Mouse (Mus musculus) frontal cortex, postnatal 10 days (tissue): ENCODE measurements at regions not wholly inside any gene's neighbourhood (a gene's known extent, or its start where the extent isn't known, plus 50 kb on each side); places are given as distances from the start of the nearest gene placed in this dataset.

Experiments
- DNase-seq, 2 experiments: peaks; one replicate each; pipeline ENCODE4 v3.0.0; 2022; ENCODE audit warnings: low spot score in 2 of 2, mixed read lengths in 1 of 2

- DNase-seq, result no peak
These were observed 64.8 kb downstream of the Dll1 start for GRCm38 (mm10) chr17:15311822-15312221.

GRCm38 (mm10) chr17:15310465-15310864, 66.2 kb downstream of the Dll1 start:
- no peak for DNase-seq

DNA sequence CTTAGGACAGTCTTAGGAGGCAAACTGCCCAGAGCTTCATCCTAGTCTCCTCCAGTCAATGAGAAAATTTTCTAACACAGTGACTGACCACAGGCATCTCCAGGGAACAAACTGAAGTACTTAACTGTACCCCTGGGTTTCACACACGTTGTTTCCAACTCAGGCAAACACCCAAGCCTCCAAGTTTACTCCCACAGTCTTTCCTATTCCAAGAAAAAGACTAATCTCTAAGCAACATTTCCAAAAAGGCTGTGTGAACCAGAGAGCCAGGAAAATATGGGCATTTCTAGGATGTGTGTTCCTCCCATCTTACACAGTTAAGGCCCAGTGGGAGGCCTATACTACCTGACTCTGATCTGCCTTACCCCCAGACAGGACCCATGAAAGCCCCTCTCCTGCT, 74.6 kb downstream of the Dll1 start:
- DNase-seq, result no peak

DNA sequence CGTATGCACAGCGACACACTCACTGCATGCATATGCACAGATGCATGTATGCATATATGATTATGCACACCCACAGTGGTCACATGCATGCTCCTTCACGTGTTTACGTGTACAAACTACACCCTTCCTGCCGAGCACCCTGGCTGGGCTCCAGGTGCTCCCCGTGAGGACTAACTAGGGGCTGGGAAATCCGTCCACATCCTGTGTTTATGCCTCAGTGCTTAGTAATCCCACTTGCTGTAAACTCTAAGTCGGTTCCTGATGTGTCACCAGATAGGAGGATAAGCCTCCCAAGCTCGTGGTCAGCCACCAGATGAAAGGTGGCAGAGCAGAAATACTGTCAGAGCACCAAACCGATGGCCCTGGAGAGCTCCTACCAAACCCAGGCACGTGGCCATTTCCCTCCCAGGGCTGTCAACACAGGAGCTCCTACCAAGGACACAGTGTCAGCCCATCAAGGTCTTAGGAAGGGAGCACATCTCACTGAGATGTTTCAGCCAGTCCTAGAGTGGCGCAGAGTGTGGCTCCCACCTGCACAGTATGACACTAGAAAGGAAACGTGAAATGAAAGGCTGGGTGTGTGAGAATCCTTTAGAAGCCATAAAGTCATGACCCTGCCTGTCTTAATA, 76.8 kb downstream of the Dll1 start:
- DNase-seq, result no peak

DNA sequence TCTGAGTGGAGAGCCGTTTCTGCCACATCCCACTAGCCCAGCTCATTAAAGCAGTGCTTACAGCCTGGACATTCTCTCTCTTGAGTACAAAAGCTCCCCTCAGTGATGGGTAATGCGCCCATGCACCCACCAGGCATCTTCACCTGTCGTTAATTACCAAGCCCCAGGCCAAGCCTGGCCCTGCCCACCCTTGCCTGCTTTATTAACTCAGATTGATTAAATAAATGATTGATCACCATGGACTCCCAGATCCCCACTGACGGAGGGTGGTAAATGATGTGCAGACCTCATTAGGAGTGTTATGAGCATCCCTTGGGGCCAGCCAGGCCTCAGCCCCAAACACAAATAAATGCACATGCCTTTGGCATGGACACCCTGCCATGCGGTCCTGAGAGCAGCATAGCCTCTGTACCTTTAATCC, 82.5 kb downstream of the Dll1 start:
- DNase-seq, result no peak

DNA sequence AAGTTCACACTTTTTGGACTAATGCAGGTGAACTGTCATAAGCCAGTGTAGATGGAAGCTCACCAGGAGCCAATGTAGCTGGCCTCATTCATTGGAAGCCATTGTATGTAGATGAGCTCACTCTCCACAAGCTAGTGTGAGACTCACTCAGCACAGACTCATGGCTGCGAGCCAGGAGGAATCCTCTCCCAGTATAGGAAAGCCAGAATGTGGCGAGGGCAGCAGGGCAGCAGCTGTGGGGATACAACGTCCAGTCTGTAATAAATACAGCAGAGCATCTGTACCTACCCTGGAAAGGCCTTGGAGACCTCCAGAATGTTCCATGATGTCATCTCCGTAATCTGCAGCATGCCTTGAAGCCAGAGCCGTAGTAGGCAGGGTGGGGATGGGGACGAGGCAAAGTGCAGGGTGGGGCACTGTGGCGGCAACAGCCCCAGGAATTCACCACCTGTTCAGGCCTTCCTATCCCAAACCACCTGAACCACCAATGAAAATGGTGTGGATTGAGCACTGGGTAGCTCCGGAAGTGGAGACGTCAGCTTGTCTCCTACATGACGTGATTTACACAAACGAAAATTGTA, 84.1 kb downstream of the Dll1 start:
- no peak for DNase-seq

- no peak for DNase-seq
These were observed 85.0 kb downstream of the Dll1 start for GRCm38 (mm10) chr17:15291626-15292025.

- DNase-seq, result no peak
These were observed 86.3 kb downstream of the Dll1 start for GRCm38 (mm10) chr17:15290326-15290725.

DNA sequence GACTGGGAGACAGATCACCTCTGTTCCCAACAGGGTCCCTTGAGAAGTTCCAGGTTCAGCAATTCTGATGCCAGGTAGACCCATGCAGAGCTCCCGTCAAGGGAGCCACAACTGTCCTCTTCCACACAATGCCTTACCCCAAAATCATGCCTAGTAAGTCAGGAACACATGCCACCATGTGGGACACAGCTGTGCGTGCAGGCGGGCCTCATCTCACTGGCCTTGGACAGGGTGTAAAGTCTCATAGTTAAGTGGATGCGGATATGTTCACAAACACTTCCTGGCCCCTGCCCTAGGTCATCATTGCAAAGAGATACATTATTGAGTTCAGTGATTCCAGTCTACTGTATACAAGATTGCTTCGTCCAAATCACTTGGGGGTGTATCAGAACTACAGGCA, 87.6 kb downstream of the Dll1 start:
- no peak for DNase-seq

DNA sequence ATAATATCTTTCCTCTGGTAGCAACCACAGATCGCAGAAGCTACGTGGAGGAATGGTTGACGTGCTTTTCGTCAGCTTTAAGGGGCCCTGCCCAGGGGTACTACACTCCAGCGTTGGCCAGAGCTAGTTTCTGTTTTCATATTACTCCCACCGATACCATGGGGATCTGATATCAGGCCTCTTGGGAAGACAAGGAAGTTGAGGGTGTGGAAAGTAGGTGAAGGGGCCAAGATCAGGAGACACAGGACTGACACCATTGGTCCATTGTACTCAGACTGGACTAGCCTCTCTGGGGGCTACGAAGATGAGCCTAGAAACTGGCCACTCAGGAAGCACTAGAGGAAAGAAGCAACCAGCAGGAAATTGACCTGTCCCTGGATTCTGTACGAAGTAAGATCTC, 88.0 kb downstream of the Dll1 start:
- no peak for DNase-seq

DNA sequence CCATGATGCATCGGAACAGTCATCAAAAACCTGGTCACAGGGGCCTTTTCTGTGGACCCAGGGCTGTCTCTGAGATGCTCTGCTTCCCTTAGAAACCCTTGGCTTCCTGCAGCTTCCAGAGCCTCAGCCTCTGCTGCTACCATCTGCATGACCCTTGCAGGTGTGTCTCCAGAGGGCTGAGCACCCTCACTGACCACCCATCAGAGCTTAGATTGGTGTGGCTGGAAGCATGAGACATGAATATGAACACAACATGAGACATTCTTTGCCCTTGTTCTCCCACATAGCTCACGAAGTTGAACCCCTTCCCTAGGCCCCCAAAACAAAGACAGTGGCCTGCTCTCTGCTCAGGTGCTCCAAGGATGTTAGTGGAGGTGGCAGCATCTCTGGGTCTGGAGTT, 90.1 kb downstream of the Dll1 start:
- no peak for DNase-seq

DNA sequence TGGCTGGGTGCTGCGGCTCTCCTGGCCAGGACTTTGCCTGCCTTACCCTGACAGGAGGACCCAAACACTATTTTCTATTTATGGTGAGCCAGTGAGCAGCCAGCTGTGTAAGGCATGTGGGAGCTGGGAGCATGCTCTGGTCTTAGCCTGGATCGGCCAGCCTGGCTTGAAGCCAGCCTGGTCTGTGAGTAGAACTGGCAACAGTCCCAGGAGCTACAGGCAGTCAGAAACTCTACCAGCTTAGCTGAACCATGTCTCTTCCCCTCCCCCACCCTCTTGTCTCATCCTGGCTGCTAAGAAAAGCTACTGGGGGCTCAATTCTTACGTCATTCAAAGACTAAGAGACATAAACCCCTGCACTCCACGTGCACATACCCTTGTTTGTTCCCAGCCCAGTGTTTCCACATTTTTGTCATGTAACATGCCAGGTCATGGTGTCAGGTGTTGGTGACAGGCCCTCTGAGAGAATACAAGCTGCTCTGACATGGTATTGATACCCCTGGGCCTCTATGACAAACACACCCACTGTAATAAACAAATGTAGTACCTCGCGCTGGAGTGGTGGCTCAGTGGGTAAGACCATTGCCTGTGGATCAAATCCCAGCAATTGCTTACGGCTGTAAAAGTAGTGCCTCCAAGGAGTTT, 91.2 kb downstream of the Dll1 start:
- peak; percentile 48 to 51 for DNase-seq

GRCm38 (mm10) chr17:15269905-15270304, 106.8 kb downstream of the Dll1 start:
- DNase-seq, result no peak

GRCm38 (mm10) chr17:15269056-15269612, 107.5 kb downstream of the Dll1 start:
- no peak for DNase-seq

DNA sequence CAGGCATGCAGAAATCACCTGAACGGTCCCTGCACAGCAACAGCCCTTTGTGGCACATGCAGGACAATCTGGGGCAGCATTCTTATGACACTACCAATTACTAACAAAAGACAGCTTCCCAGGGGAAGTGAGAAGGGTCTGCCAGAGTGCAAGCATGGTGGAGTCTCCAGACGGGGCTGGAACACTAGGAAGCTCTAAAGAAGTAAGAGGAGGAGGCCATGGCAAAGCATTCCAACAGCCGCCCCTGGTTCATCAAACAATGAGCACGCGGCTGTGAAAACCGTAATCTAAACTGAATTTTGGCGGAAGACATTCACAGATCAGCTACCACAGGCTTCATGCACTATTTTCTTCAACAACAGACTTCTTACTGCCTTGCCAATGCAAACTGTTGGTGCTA, 109.0 kb downstream of the Dll1 start:
- no peak for DNase-seq

- no peak for DNase-seq
These were observed 117.1 kb downstream of the Dll1 start for GRCm38 (mm10) chr17:15259427-15260101.

- DNase-seq, result no peak
These were observed 120.8 kb downstream of the Dll1 start for GRCm38 (mm10) chr17:15255874-15256273.

GRCm38 (mm10) chr17:15253785-15254184, 122.9 kb downstream of the Dll1 start:
- no peak for DNase-seq

- DNase-seq, result no peak
These were observed 123.4 kb downstream of the Dll1 start for GRCm38 (mm10) chr17:15253271-15253670.

DNA sequence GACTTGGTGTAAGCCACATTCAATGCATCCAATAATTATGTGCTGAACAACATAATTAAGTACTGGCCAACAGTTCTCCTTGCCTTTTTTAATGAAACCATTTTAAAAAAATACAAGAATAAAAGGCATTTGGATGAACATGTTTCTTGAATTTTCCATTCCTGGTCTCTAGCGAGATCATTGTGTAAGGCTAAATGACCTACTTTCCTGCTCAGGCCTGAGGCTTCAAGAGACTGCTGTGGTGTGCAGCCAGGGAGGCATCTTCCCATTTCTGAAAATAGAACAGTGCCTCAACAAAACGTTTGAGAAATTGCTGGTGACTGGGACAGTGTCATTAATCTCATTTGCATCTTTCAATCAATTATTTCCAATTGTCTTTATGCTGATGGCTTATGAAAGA, 124.5 kb downstream of the Dll1 start:
- DNase-seq, result no peak

- DNase-seq, result no peak
These were observed 125.0 kb downstream of the Dll1 start for GRCm38 (mm10) chr17:15251641-15252040.

DNA sequence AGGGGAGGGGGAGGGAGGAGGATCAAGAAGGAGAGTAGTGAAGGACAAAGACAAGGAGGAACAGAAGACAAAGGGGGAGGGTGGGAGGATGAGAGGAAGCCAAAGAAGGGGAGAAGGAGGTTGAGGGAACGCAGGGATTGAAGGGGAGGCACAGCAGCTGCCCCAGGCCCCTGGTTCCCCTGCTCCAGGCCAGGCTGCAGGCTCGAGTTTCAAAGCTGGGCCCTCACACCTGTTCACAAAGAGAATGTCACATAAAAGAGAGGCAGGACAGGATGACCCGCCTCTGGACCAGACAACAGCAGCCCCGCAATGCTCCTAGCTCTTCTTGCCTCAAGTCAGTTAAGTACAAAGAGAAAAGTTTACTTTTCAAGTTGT, 128.3 kb downstream of the Dll1 start:
- DNase-seq, result no peak
